Mouse (Mus musculus): ENCODE results near the gene Ift52. TPM values are rescaled to one million over a fixed set of nuclear protein-coding genes. Genes with fewer than 3 reads are reported as not detected.

Ift52 gene
- 10 to 100 TPM; 21.4 to 23.4 TPM for total RNA-seq (2021)
- long read RNA-seq, experiment 1, transcript Ift52-201 (13 exons, 2,248 nt) = major isoform, 17 of 20 reads
- long read RNA-seq, experiment 1, partial matches to known transcripts = 1 of 20 reads
- long read RNA-seq, experiment 1, other reads (novel, unspliced or antisense) = 2 of 20 reads
- long read RNA-seq, experiment 2, transcript Ift52-201 (13 exons, 2,248 nt) = major isoform, 13 of 13 reads
- long read RNA-seq, experiment 2, partial matches to known transcripts = 0 of 13 reads
- long read RNA-seq, experiment 2, other reads (novel, unspliced or antisense) = 0 of 13 reads

- DNase-seq = peak; percentile 91 to 96
Measured at GRCm38 (mm10) chr2:163016916-163017743, at the start of gene Ift52. TSS of gene Ift52 (plus strand) at chr2:163017354.

GRCm38 (mm10) chr2:162968357-162968756, 48.8 kb upstream of the Ift52 start:
- DNase-seq = peak; percentile 29 to 68

DNA sequence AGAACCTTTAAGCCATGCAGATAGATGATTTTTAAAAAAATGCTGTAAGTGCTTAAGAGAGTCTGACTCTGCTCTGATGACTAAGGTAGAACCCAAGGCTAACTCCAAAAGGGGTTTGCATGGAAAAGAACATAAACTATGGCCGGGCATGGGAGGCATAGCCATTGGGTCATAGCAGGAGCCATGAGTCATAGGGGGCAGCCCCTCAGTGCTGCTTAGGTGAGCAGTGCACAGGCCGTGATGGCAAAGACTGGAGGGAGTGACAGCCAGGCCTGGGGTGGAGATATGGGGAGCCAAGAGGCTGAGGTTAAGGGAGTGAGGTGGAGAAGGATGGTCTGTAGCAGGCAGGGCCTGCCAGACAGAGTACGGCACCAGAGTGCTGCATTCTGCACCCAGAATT, 48.1 kb upstream of the Ift52 start:
- DNase-seq = no peak

- no peak for DNase-seq
Measured at GRCm38 (mm10) chr2:162970896-162971295, 46.3 kb upstream of the Ift52 start.

- DNase-seq = no peak
Measured at GRCm38 (mm10) chr2:162972752-162973151, 44.4 kb upstream of the Ift52 start.

DNA sequence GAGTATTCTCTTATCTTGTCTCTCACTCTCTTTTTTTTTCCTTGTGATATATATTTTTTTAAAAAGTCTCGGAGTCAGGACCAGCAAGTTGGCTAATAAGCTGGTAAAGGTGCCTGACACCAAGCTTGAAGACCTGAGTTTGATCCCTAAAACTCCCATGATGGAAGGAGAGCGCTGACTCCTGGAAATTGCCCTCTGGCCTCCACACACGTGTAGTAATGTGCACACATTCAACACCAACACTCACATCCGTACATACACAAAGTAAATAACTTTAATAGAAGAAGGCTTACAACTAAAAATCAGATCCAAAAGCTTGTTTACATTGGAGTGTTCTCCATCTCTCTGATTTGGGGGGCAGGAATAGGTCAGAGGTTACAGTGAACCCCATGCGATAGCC, 43.9 kb upstream of the Ift52 start:
- no peak for DNase-seq

- DNase-seq = no peak
Measured at GRCm38 (mm10) chr2:162973637-162974036, 43.5 kb upstream of the Ift52 start.

DNA sequence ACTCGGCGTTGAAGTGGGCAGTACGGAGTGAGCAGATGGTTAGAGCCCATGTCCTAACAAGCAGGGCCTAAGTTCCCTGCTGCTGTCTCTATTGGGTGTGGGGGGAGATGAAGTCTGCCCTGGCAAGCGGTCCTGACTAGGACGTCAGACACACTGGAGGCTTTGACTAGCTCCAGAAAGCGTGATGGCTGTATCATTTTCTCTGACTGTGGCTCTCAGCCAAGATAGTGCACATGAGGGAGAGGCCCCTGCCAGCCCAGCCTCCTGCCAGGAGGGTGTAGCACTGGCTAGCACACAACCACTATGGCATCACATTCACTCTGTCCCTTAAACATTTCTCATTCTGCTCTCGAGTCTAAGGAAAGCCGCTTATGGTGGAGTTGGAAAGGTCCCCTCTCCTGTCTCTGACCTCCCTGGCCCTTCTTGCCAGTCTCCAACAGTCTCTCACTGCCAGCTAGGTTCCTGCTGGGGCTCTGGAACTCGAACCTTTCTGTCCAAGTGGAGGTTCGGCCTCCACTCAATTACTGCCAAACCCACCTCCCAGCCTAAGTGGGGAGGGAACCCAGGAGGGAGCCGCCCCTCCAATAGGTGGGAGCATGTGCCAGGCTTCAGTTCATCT, 41.9 kb upstream of the Ift52 start:
- peak; percentile 48 to 61 for DNase-seq

- peak; percentile 61 to 78 for DNase-seq
Measured at GRCm38 (mm10) chr2:162976001-162976400, 41.2 kb upstream of the Ift52 start.

- DNase-seq = no peak
Measured at GRCm38 (mm10) chr2:162984381-162984780, 32.8 kb upstream of the Ift52 start.

DNA sequence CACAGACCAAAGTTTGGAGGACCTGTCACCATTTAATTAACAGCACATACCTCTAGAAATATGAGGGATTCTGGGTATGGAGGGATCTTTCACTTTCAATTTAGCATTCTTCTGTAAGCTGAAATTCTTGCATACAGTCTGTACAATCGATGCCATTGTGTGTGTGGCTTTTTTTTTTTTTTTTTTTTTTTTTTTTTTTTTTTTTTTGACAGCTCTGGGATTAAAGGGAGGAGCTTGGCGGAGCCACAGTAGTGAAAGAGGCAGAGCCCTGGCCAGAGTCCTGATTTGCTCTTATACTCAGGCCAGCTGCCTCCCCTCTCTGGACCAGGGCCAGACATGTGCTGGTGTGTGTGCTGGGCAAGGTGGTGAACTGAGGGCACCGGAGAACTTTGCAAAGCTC, 31.2 kb upstream of the Ift52 start:
- peak; percentile 60 to 67 for DNase-seq

DNA sequence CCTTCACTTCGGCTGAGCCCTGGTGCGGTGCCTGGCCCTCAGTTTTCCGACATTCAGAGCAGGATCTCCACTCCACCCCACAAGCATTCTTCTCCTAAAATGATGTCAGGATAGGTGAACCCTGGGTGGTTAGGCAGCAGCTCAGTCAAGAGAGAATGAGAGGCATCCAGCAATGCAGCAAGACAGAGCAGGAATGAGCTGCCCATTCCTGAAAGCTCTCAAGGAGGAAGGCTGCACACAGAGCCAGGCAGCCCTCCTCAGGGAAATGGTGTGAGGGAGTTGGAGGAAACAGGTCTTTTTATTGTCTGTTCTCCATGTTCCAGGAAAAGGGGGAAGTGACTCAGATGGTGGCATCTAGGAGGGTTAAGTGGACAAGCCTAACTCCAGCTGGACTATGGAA, 30.4 kb upstream of the Ift52 start:
- no peak for DNase-seq

DNA sequence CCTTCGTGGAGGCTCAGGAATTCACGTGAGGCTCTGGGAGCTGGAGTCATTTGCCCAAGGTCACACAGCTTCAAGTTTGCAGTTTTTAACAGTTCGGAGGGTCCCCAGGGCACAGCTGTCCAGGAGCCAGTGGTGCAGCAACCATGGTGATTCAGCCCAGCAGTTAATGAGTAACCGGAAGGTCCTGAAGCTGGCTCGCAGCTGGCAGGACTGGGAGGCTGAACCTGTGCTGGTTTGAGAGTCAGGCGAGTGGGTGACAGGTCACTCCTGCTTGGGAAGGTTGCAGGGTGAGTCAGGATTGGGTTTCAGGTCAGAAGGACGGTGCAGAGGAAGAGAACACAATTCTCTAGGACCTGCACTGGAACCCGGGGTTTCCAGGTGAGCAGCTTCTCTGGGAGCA, 29.9 kb upstream of the Ift52 start, which contains the start of gene Sgk2:
Gene Sgk2 (plus strand): TSS at position 113 of the 400 bp plus-strand sequence.
- no peak for DNase-seq

- no peak for DNase-seq
Measured at GRCm38 (mm10) chr2:162988235-162988634, 28.9 kb upstream of the Ift52 start.

DNA sequence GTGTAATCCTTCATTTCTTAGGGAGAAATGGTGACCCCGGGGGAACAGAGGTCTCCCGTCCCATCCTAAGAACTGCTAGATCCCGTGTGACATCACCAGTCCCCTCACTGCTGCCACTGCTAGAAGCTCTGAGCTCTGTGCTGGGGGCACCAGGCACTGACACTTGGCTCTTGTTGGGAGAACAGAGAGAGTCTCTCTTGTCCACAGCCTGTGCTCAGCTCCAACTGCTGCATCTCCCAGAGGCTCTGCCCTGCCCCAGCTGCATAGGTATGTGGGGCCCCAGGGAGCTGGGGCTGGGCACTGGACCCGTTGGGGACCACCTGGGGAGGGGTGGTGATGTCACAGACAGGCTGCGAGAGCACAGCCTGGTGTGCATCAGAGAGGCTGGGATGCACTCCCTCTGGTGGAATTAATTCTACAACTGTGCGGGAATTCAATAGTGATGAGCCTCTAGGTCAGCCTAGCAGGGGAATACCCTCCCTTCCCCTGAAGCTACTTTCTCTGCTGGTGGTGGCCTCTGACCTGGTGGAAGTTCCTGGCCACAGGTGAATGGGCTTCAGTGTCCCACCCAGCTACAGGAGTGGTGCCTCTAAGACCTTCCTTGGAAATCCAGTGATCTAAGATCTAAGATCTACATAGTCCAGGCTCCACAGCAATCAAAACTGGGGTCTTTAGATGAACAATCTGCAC, 25.6 kb upstream of the Ift52 start:
- no peak for DNase-seq

- no peak for DNase-seq
Measured at GRCm38 (mm10) chr2:162992084-162992437, 25.1 kb upstream of the Ift52 start.

- DNase-seq = no peak
Measured at GRCm38 (mm10) chr2:162993881-162994616, 23.1 kb upstream of the Ift52 start.

GRCm38 (mm10) chr2:162998528-162999230, 18.5 kb upstream of the Ift52 start:
- DNase-seq = peak; percentile 44 to 84

- peak; percentile 21 to 33 for DNase-seq
Measured at GRCm38 (mm10) chr2:162999744-163000143, 17.4 kb upstream of the Ift52 start.

DNA sequence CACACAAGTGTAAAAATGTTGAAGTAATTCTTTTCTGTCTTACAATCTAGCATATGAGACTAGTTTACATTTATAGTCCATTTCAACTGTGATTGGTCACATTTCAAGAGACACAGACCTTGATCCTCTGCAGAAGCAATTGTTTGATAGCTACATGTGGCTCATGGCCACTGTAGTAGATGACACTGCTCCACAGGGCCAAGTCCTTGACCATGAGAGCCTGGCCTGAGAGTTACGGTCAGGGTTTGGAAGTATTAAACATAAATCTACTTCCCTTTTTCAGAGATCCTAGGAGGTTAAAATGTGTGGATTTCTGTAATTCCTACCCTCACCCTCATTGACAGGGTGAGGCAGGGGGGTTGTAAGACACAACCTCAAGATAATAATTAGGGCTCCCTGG, 16.1 kb upstream of the Ift52 start:
- no peak for DNase-seq

DNA sequence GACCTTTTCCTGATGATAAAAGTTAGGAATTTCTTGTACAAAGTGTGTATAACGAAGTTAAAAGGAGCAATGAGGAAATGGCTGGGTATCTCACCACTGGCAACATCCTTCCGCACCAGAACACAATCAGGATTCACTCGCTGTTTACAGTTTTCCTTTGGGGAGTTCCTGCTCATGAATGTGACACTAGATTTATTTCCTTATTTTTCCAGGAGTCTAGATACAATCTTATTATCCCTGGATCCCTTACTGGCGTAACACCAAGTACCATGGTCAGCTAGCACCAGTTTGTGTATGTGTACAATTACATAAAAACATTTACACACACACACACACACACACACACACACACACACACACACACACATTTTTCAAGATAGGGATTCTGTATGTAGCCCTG, 9.9 kb upstream of the Ift52 start:
- no peak for DNase-seq

All from heart, adult 18-20 months (tissue).